Mouse (Mus musculus): Measurements from ENCODE around the gene Podxl. TPM values are rescaled to one million over a fixed set of nuclear protein-coding genes. Genes with fewer than 3 reads are reported as not detected.

The Podxl gene
- polyA plus RNA-seq (2014; fragmentation: Illumina TruSeq; extraction: RNeasy Lipid Tissue Mini Kit (QIAGEN cat#74804); ENCODE audit: low replicate concordance): 7.6 TPM

GRCm38 (mm10) chr6:31563235-31564181 is at the start of gene Podxl:
Gene Podxl, minus strand, starts transcription at chr6:31563981.

Other genes with a start within 250 kb of the Podxl start
- 613 TPM for gene Mkln1, start 165.2 kb downstream of the Podxl start, polyA plus RNA-seq (2014; fragmentation: Illumina TruSeq; extraction: RNeasy Lipid Tissue Mini Kit (QIAGEN cat#74804); ENCODE audit: low replicate concordance)

All from small intestine, adult 10 weeks (tissue).